Mouse (Mus musculus) cortical plate, adult 2 months (tissue): ENCODE data around the gene Polr3b. TPM values are rescaled to one million over a fixed set of nuclear protein-coding genes. Genes with fewer than 3 reads are reported as not detected.

Experiments used
- H3K27ac ChIP-seq: fragments of 200-500 bp; 2 replicates; pipeline ENCODE4 v1.5.1; 2012; ENCODE audit warnings: low read length, control low read depth, inconsistent platforms; ENCODE audit not compliant: insufficient read depth
- H3K4me1 ChIP-seq: fragments of 200-500 bp; 2 replicates; pipeline ENCODE4 v1.6.1; 2011; ENCODE audit warnings: low read length; ENCODE audit not compliant: control insufficient read depth, insufficient read depth
- H3K4me3 ChIP-seq: fragments of 200-500 bp; 2 replicates; pipeline ENCODE4 v1.5.1; 2011; ENCODE audit warnings: mild to moderate bottlenecking, low read length, control low read depth; ENCODE audit not compliant: insufficient read depth
- CTCF ChIP-seq: fragments of 200-500 bp; IDR thresholded peaks from 2 replicates; pipeline ENCODE4 v1.5.1; 2011; ENCODE audit warnings: mild to moderate bottlenecking, control low read depth, low read length; ENCODE audit not compliant: insufficient read depth; ENCODE audit errors: extremely low read depth
- POLR2A ChIP-seq: fragments of 200-500 bp; IDR thresholded peaks from 2 replicates; pipeline ENCODE4 v1.6.1; 2011; ENCODE audit warnings: mild to moderate bottlenecking, low read length, control low read depth; ENCODE audit not compliant: insufficient read depth; ENCODE audit errors: extremely low read depth
- polyA plus RNA-seq: library from polyadenylated mRNA; depleted of rRNA; stranded (reverse); fragments of >200 nt; gene quantifications from 2 replicates; pipeline ENCODE4 v1.2.3, GENCODE M21; 2012

Polr3b gene
- polyA plus RNA-seq, 1 experiment = 7.1 TPM

DNA sequence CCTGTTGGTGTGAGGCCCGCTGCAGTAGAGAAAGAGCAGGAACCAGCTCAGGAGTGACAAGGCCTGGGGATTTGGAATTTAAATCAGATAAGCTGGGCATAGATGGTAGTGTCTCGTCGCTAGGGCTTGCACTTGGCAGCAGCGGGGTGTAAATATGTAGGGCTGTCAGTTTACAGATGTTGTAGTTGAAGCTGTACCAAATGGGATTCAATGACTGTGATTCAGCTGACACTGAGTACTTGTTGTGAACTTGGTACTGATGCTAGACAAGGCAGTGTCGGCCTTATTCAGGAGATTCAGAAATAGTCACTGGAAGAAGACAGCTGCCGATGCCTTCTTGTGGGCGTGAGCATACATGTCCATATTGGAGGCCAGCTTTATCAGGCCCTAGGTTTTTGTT is 39.9 kb upstream of the Polr3b start:
- Histone ChIP-seq H3K27ac (no peak overlapping the region), H3K4me1 (peaks cover 8% of the 10 kb centered on the region; the same call in 1 of the 2 replicates), H3K4me3 (no peak overlapping the region)
- TF ChIP-seq POLR2A = no peak
- no peak for TF ChIP-seq CTCF

- H3K4me1 ChIP-seq = peaks cover 4% of the 10 kb centered on the region; the same call in 1 of the 2 replicates
- no peak overlapping the region for H3K27ac ChIP-seq
- TF ChIP-seq POLR2A = no peak
- no peak for TF ChIP-seq CTCF
- H3K4me3 ChIP-seq = no peak overlapping the region
These were observed 37.4 kb upstream of the Polr3b start for GRCm38 (mm10) chr10:84584451-84585293.

GRCm38 (mm10) chr10:84585294-84585650 is 36.8 kb upstream of the Polr3b start:
- Histone ChIP-seq H3K4me3 (no peak overlapping the region), H3K4me1 (peaks cover 4% of the 10 kb centered on the region; the same call in 1 of the 2 replicates), H3K27ac (no peak overlapping the region)
- TF ChIP-seq CTCF (no peak), POLR2A (no peak)

- TF ChIP-seq POLR2A = no peak
- no peak for TF ChIP-seq CTCF
- no peak overlapping the region for H3K27ac ChIP-seq
- no peaks in the 10 kb centered on the region for H3K4me1 ChIP-seq
- H3K4me3 ChIP-seq = no peak overlapping the region
These were observed 31.1 kb upstream of the Polr3b start for GRCm38 (mm10) chr10:84590956-84591355.

- TF ChIP-seq POLR2A (no peak), CTCF (no peak)
- H3K4me3 ChIP-seq = no peak overlapping the region
These were observed 30.4 kb upstream of the Polr3b start for GRCm38 (mm10) chr10:84591640-84592148.

GRCm38 (mm10) chr10:84592745-84593144 is 29.3 kb upstream of the Polr3b start:
- TF ChIP-seq POLR2A (no peak), CTCF (no peak)
- no peaks in the 10 kb centered on the region for H3K4me1 ChIP-seq
- no peak overlapping the region for H3K27ac ChIP-seq
- no peak overlapping the region for H3K4me3 ChIP-seq

More at GRCm38 (mm10) chr10:84591640-84592148, 30.4 kb upstream of the Polr3b start:
- H3K27ac ChIP-seq = no peak overlapping the region
- no peaks in the 10 kb centered on the region for H3K4me1 ChIP-seq

DNA sequence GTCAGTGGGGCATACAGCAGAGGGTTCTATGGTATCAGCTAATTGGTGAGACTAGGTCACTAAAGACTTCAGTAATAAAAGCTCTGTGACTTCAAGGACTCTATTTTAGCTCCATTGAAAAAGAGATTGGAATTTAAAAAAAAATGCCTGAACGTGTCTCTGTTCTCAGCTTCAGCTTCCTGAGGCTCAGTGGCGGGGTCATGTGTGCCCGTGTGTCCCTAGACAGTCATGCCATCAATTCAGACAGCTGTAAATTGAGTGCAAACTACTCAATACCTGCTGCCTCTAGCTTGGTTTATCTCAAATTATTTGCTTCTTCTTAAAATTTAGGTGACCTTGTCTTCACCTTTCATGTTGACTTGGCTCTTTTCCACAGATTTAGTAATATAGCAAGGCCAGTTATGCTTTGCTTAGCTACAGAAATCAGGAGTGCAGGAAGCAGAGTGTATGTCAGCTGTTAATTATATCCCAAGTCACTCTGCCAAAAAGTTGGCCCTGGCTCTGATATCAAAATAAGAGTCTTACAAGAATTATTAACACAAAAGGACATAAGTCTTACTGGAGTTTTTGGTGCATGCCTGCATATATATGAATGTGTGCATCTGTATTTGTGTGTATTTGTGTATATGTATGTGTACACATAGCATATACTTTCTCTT is 24.8 kb upstream of the Polr3b start:
- no peak for TF ChIP-seq CTCF
- TF ChIP-seq POLR2A = no peak
- H3K27ac ChIP-seq = no peak overlapping the region
- no peak overlapping the region for H3K4me3 ChIP-seq
- no peaks in the 10 kb centered on the region for H3K4me1 ChIP-seq

DNA sequence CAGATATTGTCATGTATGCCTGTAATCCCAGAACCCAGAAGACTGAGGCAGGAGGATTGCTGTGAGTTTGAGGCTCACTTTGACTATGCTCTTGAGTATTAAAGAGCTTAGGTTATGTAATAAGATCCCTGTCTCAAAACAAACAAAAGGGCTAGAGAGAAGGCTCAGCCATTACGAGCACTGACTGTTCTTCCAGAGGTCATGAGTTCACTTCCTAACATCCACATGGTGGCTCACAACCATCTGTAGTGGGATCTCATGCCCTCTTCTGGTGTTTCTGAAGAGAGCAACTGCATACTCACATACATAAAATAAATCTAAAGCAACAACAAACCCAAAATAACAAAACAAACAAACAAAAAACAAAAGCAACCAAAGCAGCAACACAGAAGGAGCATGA is 23.9 kb upstream of the Polr3b start:
- TF ChIP-seq CTCF = no peak
- TF ChIP-seq POLR2A = no peak
- H3K4me3 ChIP-seq = no peak overlapping the region
- no peaks in the 10 kb centered on the region for H3K4me1 ChIP-seq
- H3K27ac ChIP-seq = no peak overlapping the region

DNA sequence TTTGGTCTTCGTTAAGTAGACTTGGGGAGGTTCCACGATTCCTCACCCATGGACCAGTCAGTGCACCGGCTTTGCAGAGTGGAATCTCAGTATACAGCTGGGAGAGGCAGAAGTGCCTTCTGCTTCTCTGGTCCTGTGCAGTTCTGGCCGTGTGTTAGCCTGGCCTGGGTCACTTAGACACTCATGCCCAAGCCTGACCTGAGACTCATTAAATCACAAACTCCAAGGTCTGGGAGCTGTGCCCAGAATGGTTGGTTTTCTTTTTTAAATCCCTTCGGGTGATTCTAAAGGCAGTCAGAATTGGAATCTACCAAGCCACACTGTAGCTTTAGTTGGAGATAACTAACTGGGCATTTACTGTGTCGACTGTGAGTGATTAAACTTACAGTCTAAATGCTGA is 22.0 kb upstream of the Polr3b start:
- Histone ChIP-seq H3K4me3 (no peak overlapping the region), H3K4me1 (no peaks in the 10 kb centered on the region), H3K27ac (no peak overlapping the region)
- no peak for TF ChIP-seq POLR2A

DNA sequence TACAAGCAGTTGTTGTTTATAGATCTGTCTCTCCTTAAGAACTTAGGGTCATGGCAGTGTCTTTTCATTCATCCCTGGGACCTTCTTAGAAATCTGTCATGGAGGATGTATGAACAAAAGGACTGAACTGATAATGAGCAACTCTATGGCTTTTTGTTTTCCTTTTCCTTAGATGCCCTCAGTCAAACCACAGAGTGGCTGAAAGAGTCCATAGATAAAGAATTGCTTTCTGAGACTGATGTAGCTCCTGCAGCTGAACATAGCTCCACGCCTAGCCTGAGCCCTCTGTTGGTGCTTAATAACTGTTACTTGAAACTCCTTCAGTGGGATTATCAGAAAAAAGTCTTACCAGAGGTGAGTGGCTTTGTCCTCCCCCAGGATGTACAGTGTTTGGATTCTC is 17.8 kb upstream of the Polr3b start:
- Histone ChIP-seq H3K27ac (no peak overlapping the region), H3K4me3 (no peak overlapping the region), H3K4me1 (no peaks in the 10 kb centered on the region)
- TF ChIP-seq CTCF (no peak), POLR2A (no peak)
